Mouse (Mus musculus) heart, postnatal 10 days (tissue): ENCODE data around the gene Vps72. TPM values are rescaled to one million over a fixed set of nuclear protein-coding genes. Genes with fewer than 3 reads are reported as not detected.
"Not testable (repeated sequence)": the region's sequence is repeated elsewhere in the genome, so short reads cannot be mapped to it uniquely, and the experiment has no call there.

Source experiments
- DNase-seq, 2 experiments: peaks; one replicate each; pipeline ENCODE4 v3.0.0; 2021
- intact Hi-C: fragments of 180-260 bp; cut with DNase I; formaldehyde crosslinking; loops from one replicate; pipeline ENCODE4 v1.15.1; 2025
- total RNA-seq, 2 experiments: library from RNA; stranded (reverse); gene quantifications; 2 replicates each; pipeline ENCODE4 v1.2.3; 2021

Gene Vps72
- total RNA-seq, 2 experiments from 2014 or later: 39.0 to 53.0 TPM

DNA sequence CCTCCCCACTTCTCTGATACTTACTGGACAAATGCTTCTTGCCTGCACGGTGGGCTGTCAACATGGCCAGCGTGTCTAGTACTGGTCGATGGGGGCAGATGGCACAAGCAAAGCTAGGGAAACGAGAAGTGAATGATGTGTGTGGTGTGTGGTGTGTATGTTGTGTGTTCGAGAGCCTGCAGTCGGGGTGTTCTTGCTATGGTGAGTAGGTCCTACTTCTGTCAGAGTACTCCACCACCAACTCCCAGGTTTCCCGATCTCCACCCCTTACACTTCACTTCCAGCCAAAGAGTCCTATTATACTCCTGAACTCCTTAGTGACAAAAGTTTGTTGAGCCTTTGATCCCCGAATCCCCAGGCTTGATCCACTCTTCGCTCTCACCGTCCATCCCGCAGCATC, 22.4 kb downstream of the Vps72 start:
- intact Hi-C loops: no loop called here
- no peak for DNase-seq

DNA sequence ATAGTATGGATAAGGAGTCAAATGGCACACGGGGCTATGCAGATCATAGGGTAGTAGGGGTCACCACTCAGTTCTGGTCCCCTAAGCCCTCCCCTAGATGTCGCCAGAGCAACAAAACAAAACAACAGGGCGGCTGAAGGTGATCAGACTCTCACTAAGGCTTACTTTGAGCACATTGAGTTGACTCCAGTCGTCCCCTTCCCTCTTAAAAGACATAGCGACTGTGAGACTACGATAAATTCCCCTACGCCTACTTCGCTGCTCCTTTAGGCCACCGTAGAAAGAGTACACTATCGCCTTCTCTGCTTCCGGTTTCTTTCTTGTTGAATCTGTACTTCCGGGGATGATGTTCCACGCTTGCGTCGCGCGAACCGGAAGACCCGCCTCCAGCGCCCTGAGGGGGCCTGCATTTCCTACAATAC, 22.9 kb downstream of the Vps72 start, which contains the start of the genes Scnm1 and Lysmd1:
TSS of gene Scnm1 (minus strand) at position 332 of the 422 bp plus-strand sequence.
TSS of gene Lysmd1 (plus strand) at position 409 of the 422 bp plus-strand sequence.
- intact Hi-C loops: no loop called here
- peak; percentile 94 for DNase-seq

DNA sequence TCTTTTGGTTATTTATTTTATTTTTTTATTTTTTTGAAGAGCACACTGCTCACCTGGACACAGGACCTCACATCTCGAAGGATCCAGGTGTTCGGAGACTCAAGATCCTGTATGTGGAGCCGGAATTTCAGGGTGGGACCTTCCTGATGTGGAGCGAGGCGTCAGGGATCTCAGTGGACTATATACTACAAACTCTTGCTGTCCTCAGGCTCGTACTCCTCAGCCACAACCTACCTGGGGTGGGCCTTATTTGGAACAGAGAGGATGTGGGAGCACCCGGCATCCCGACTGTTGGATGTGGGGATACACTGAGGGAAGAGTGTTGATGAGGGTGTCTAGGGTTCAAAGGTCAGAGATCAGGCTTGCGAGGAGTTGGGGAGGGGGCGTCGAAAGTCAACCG, 23.3 kb downstream of the Vps72 start:
- DNase-seq, intact Hi-C loops: not testable (repeated sequence)

DNA sequence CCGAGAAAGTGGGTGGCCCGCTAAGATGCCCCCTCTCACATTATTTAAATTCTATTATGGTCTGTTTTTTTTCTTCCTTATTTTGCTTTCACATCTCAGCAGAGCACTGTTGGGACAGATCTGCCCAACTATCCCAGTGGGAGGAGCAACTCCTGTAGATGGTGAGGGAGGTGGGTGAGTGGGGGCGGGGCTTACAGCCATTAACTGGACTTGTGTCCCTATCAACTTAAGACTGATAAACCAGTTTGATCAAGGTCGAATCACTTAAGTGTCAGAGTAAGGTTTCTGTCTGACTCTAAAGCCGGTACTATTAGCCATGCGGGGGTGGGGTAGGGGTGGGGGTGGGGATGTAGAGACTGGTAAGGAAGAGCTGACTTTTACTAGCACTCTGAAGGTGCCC, 24.2 kb downstream of the Vps72 start:
- intact Hi-C loops: no loop called here
- peak; percentile 56 to 64 for DNase-seq

DNA sequence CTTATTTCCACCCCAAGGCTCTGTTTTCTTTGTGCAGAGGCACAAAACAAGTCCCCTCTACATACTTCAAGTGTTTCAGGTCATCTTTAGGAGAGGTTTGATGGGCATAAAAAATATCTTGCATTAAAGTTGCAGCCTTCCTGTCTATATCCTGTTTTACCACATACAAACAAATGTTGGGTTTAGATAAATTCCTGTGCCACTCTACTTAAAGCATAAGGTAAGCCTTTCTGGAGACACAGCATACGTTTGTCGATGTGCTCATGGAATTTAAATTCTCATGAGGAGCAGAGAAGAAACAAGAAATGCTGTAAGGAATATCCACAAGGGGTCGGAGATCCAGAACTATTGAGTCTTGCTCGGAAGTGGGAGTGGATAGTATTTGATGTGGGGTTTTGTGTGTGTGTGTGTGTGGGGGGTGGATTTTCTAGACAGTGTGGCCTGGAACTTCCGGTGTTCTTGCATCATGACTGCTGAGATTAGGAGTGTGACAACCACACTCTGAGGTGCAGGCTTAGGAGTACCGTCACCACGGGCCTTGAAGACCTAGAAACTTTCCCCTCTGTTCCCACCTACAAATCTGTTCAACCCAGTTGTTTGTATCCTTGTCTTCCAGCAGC, 24.7 kb downstream of the Vps72 start:
- no peak for DNase-seq
- intact Hi-C loops: no loop called here

DNA sequence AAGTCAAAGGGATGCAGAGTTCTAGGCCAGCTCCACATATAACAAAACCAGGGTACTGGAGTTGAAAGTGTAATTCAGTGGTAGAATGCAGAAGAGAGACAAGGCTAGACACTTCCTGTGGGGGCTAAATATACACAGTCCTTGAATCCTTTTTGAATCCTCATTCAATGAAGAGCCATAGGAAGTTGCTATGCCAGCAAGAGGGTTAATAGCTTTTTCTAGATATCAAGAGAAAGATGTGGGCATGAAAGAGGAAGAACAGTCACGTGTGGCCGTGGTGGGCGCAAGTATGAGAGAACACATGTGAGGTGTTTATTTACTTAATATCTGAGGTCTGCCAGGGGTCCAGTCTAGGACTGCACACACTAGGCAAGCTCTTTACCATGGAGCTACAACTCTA, 25.5 kb downstream of the Vps72 start:
- no peak for DNase-seq

DNA sequence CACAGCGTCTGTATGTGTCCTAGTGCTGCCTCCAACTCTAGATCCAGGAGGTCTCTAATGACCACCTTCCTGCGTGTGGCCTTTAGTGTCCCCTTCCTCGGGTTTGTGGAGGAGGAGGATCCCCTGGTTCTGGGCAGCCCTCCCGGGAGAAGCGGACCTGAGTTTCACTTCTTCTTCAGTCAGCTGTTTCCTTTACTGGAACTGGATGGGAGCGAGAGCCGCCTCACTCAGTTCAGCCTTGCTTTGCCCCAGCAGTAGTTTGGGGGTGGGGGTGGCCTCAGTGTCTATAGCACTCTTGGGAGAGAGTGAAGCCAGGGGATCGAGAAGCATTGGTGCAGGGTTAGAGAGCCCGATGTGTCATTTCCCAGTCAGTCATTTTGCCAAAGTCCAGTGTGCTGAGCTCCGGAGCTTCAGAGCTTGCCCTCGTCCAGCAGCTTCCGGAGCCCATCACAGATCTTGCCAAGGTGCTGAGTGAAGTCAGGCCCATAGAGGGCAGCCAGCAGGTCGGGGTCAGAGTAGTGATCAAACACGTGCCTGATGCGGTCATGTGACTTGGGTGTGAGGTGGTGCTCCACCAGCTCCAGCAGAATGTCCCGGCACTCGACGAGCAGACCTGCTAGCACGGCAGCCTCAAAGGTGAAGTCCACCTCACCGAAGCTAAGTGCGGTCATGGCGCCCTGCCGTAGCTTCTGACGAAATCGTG, 28.9 kb downstream of the Vps72 start:
- DNase-seq: no peak
- intact Hi-C loops: no loop called here

More for the DNA sequence above, 25.5 kb downstream of the Vps72 start:
- intact Hi-C loops: no loop called here

DNA sequence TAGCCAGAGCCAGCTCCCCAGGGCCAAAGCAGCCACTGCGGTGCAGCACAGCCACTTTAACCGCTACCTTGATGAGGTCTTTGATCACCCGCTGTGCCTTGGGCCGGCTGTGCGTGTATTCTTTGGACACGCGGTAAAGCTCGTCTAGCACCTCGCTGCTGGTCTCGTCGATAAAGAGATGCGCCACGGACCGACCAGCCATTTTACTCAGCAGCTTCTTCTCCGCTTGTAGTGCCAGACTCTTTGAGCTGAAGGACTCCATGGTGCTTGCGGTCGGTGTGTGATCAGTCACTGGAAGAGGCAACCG, 29.4 kb downstream of the Vps72 start:
- intact Hi-C loops: no loop called here
- no peak for DNase-seq

DNA sequence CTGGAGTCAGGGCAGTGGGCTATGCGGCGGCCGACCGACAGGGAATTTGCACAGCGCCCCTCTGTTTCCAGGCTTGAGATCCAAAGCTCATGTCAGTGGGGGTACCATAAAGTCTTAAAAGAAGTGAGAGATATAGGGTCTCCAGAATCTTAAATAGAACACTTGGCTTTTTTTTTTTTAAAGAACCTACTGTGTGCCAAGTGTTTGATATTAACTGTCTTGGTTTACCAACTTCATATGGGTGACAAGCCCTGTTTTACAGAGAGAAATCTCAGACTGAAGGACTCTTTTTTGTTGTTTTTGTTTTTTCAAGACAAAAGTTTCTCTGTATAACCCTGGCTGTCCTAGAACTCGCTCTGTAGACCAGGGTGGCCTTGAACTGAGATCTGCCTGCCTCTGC, 30.0 kb downstream of the Vps72 start:
- DNase-seq: no peak
- intact Hi-C loops: no loop called here

DNA sequence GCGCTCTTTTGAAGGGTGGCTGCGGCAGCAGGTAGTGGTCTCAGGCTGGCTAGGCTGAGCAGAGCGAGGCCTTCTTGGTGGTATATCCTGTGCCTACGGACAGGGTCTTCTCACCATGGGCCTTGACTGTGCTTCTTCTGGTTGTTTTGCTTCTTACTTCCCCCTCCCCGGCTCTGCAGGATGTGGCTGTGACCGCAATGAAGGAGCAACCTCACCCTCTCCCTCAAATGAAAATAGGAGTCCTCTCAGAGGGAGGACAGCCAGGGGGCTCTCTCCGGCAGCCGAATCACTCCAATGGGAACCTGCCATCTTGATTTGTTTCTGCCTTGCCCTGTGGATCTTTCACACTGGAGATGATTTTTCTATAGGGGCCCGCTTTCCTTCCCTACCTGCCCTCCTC, 30.7 kb downstream of the Vps72 start:
- DNase-seq: no peak
- intact Hi-C loops: no loop called here

DNA sequence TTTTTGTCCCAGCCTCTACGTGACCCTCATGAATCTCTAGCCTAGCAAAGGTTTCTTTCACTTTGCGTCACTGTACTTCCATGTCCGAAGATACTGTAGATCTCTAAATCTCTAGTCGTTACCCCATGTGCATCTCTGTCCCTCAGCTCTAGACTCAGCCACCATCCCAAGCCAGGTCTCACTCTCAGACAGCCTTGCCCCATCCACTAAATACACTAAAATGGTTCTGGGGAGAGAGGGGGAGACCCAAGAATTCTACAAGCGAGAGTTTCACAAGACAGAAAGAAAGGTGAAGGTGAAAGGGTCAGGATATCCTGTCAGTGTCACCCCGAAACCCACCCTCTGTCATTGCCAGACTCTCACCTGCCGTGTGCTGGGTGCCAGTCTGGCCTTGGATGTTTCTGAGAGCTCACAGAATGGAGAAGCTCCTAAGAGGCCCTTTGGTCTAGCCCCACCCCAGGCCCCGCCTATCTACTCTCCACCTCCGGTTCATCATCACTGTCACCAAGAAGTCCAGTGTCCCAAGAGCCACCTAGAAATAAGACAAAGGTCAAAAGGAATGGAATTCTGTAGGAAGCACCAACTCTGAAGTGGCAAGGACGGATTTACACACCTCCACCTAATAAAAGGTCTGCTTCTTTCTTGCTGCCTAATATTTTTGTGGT, 31.3 kb downstream of the Vps72 start, which contains the start of gene Tnfaip8l2:
TSS of gene Tnfaip8l2 (minus strand) at position 409 of the 665 bp plus-strand sequence.
- no peak for DNase-seq
- intact Hi-C loops: loop anchor here (1.0 to 2.0 kb wide), 3 partner anchors 32 to 121 kb away; partner anchors contain the start of gene Gabpb2

DNA sequence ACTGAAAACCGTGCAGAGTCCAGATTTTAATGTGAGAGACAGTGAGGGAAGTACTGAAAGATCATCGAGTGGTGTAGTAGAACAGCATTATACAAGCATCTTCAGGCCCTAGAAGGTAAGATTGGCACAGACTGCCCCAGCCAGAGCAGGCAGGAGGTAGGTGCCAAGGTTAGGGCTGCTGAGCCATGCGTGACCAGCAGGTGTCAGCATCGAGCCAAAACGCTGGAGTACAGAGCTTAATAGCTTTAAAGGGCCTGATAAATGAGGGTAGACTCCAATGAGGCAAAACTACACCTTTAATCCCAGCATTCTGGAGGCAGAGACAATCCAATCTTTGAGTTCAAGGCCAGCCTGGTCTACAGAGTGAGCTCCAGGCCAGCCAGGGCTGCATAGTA, 31.8 kb downstream of the Vps72 start:
- peak; percentile 93 to 95 for DNase-seq

DNA sequence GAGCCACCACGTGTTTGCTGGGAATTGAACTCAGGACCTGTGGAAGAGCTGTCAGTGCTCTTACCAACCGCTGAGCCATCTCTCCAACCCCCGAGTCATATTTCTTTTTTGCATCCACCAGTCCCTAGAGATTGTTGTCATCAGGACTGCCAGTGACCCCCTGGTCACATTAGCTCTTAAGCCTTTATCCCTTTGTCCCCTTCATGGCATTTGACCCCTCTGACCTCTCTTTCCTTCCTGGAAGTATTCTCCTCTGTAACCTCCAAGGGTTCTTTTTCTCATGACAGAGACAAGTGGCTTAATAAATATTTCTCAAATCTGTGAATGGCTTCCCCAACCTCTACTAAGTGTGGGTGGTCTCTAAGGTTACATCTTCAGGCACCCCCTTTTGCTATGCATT, 37.1 kb downstream of the Vps72 start:
- no peak for DNase-seq
- intact Hi-C loops: no loop called here

More for the DNA sequence above, 31.8 kb downstream of the Vps72 start:
- intact Hi-C loops: loop anchor here (1.0 to 2.0 kb wide), 3 partner anchors 32 to 121 kb away; partner anchors contain the start of gene Gabpb2

DNA sequence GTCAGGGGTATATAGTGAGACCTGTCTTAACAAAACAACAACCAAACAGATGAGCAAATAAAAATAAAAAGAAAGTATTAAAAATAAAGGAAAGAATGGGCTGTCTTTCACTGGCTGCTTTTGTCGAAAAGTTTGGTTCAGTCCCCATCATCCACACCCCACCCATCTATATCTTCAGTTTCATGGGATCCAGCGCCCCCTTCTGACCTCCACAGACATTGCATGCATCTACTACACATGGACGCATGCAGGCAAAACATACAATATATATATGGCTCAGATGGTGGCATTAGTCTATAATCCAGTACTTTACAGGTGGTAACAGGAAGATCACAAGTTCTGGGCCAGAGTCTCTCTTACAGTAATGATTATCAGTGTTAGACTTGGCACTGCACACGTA, 43.1 kb downstream of the Vps72 start:
- intact Hi-C loops: no loop called here
- peak in 1 of 2 experiments; percentile 58 for DNase-seq

DNA sequence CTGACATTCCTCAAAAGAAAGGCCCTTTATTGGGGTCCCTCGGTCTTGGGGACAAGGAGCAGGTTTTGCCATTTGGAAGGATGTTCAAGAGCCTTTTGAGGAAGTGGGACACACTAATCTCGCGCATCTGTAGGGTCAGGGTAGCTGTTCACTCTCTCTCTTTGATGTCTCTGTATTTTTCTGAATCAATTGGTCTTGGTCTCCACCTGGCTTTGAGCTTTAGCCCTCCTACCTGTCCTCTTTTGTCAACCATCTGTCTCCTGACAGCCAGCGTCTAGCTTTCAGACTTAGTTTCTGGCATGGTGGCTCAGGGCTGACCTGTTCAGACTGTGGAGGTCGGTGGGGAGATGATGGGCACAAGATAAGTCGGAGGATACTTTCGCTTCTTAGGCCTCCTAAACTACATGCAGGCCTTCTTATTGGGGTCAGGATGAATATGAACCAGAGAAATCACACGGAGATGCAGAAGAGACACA, 48.7 kb downstream of the Vps72 start:
- intact Hi-C loops: no loop called here
- no peak for DNase-seq

DNA sequence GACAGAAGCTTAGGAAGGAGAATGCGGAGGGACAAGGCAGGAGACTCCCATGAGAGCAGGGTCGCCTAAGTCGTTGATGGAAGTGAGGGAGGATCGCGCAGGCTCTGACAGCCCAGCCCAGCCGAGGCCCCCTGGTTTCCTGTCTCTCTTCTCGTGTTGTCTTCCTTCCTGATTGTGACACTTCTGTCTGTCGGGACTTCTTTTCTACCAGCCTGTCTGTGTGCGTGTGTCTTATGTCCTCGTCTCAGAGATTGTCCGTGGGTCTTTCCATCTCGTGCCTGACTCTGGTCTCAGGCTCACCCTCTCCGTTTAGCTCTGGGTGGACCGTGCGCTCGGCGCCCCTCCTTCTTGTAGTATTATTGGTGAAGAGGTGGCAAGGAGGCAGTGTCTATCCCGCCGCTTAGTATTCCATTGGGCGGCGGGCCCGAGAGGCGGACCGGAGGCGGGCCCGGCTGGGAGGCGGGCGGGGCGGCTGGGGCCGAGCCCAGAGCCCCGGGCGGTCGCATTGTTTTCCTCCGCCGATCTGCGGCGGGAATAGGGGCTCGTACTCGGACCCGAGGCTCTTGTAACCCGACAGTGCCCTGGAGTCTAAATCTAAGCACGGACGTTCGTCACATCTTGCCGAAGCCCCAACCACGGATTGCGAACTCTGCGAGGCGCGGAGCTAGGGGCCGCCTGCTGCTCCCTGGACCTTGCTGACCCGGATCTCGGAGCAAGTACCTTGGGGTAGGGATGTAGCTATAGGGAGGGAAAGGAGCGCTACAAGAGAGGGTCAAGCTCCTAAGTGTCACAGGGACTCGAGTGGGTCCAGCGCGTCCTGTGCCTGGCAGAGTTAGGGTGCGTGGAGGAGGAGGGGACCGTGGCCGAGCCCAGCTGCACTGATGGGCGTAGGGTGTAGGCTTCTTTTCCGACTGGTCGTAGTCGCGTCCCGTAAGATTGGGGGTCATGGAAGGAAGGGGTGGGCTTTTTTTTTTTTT, 49.5 kb downstream of the Vps72 start, which contains the start of gene Sema6c:
TSS of gene Sema6c (plus strand) at position 471 of the 977 bp plus-strand sequence.
- intact Hi-C loops: no loop called here
- DNase-seq: peak; percentile 93

DNA sequence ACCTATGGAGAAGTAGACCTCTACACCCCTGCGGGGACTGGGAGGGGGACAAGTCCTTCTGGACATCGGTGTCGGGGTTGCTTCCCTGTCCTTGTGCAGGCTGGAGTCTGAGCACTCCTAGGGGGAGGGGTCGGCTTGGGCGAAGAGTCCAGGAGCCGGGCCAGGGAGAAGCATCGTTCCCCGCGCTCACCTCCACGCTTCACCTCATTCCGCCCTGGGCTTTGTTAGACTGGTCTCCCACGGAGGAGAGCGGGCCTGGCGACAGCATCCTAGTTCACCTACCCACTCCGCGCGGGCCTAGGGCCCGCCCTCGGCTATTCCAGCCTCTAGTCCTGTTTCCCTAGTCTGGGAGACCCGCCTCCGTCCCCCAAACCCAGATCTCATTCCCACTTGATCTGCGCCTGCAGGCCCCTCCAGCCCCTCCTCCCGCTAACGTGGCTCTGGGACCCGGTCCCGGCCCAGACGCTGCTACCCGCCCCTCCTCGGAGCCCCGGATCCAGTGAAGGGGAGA, 50.3 kb downstream of the Vps72 start:
- intact Hi-C loops: no loop called here

DNA sequence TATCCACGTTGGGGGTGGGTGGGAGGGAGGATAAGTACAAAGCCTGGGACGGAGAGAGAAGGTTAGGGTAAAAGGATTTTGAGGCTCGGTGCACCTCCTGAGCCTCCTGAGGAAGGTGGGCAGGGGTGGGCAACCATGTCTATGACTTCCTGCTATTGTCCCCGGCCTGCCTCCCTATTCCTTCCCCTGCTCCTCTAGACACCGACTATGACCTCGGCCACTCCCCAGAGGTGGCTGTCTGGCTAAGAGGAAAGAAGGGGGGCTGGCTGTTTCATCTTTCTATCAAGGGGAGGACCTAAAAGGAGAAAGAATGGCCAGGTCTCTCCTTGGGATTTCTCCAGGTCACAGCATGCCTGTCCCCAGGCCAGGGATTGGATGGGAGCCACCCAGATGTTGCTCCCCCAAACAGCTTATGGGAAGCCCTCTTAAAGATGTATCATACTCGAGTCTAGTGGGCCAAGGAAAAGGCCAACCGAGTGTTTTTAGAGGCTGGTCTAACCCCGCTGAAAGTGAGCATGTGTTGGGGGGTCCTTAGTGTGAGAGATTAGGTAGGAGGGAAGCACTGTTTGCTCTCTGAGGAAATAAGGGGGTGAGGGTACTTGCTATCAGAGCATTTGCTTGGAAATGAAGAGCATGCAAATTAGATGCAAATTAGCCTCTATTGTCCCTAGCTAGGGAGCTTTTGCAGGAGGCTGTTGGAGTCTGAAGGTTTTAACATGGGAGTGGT, 51.0 kb downstream of the Vps72 start:
- intact Hi-C loops: no loop called here
- peak in 1 of 2 experiments; percentile 38 for DNase-seq

More for the DNA sequence above, 50.3 kb downstream of the Vps72 start:
- DNase-seq: peak in 1 of 2 experiments; percentile 39

DNA sequence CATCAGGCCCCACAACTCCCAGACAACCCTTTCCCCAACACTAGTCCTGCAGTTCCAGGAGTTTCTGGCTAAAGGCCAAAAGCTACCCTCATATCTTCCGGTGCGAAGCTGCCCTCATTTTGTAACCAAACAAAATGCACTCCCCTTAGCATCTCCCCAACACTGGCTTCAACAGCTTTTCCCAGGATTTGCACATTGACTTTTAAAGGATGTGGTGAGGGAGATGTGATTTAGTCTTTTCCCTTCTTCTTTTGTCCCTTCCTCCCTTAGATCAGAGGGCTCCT, 51.5 kb downstream of the Vps72 start:
- intact Hi-C loops: no loop called here
- peak in 1 of 2 experiments; percentile 14 for DNase-seq
